Mouse (Mus musculus): ENCODE results near the gene Nacc2. TPM values are rescaled to one million over a fixed set of nuclear protein-coding genes. Genes with fewer than 3 reads are reported as not detected.

Gene Nacc2
- polyA plus RNA-seq, 1 experiment from 2014 or later, result 12.6 TPM

DNA sequence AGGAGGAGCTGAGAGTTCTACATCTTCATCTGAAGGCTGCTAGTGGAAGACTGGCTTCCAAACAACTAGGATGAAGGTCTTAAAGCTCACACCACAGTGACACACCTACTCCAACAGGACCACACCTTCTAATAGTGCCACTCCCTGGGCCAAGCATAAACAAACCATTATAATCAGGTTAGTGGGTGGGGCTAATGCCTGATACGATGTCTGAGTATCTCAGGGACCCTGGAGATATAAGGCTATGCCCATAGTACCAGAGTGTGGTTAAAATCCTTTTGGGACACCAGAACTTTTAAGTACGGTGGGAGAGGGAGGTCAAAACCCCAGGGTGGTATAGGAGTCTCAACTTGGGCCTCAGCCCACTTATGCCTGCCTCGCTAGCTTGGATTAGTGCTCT lies 80.4 kb downstream of the Nacc2 start:
- H3K4me2 ChIP-seq (replicated peaks; ENCODE audit: low read depth), result no peak overlapping the region
- no peaks in the 10 kb centered on the region for H3K9me3 ChIP-seq (ENCODE audit: control insufficient read depth, low read length)
- H3K36me3 ChIP-seq (ENCODE audit: control insufficient read depth, insufficient read depth, low read length), result no peaks in the 10 kb centered on the region
- 65% methylated on average over 3 of the region's 3 CpGs for WGBS
- no peak overlapping the region for H3K27ac ChIP-seq (replicated peaks)
- no peak overlapping the region for H3K4me3 ChIP-seq (ENCODE audit: low read depth, low read length)
- no peaks in the 10 kb centered on the region for H3K4me1 ChIP-seq (replicated peaks; ENCODE audit: control insufficient read depth, insufficient read depth)
- TF ChIP-seq CTCF (IDR thresholded peaks at IDR 0.05; ENCODE audit: low read depth) (no peak), EP300 (optimal IDR thresholded peaks at IDR 0.05) (no peak)
- no peaks in the 10 kb centered on the region for H3K27me3 ChIP-seq (ENCODE audit: control insufficient read depth, insufficient read depth, low read length)
- H3K9ac ChIP-seq (ENCODE audit: low read length), result no peak overlapping the region
- no peak for DNase-seq (ENCODE audit: low spot score)
- ATAC-seq (ENCODE audit: low FRiP score, low TSS enrichment), result peak; percentile 65

DNA sequence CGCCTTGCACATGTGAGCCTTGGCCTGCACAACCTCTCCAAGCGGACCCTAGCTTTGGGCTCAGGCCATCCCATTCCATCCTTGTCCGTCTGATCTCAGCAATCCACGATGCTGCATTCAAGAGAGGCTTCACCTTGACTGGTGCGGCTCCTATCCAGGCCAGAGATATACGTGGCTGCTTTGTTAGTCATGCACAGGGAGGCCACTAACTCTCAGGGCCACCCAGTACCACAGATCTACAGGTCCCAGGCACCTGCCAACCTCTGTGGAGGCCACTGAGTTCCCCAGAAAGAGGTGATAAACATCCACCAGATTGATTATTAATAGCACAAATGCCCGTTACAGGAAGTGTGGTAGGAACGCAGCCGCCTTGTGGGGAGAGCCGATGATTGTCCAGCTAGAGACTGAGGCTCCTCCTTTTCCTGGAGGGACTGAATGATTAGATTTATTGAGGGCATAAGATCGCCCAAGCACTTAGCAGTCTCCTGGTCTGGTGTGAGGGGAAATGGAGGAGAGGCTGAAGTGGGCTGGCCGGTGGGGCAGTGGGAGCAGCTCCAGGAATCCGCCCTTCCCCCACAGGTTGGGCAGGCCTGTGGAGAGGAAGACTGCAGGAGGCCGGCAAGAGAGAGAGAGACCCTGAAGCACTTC lies 81.7 kb downstream of the Nacc2 start:
- WGBS, result 45% methylated on average over 14 of the region's 14 CpGs
- Histone ChIP-seq H3K27me3 (ENCODE audit: control insufficient read depth, insufficient read depth, low read length) (no peaks in the 10 kb centered on the region), H3K36me3 (ENCODE audit: control insufficient read depth, insufficient read depth, low read length) (no peaks in the 10 kb centered on the region), H3K27ac (replicated peaks) (no peak overlapping the region), H3K9me3 (ENCODE audit: control insufficient read depth, low read length) (no peaks in the 10 kb centered on the region), H3K4me1 (replicated peaks; ENCODE audit: control insufficient read depth, insufficient read depth) (no peaks in the 10 kb centered on the region), H3K9ac (ENCODE audit: low read length) (peak overlapping the region; percentile 13; the same call in 1 of the 2 replicates), H3K4me3 (ENCODE audit: low read depth, low read length) (no peak overlapping the region), H3K4me2 (replicated peaks; ENCODE audit: low read depth) (no peak overlapping the region)
- TF ChIP-seq EP300 (optimal IDR thresholded peaks at IDR 0.05) (no peak), CTCF (IDR thresholded peaks at IDR 0.05; ENCODE audit: low read depth) (peak; percentile 30; the same call in 1 of the 2 replicates)
- DNase-seq (ENCODE audit: low spot score), result no peak
- ATAC-seq (ENCODE audit: low FRiP score, low TSS enrichment), result peak; percentile 43

DNA sequence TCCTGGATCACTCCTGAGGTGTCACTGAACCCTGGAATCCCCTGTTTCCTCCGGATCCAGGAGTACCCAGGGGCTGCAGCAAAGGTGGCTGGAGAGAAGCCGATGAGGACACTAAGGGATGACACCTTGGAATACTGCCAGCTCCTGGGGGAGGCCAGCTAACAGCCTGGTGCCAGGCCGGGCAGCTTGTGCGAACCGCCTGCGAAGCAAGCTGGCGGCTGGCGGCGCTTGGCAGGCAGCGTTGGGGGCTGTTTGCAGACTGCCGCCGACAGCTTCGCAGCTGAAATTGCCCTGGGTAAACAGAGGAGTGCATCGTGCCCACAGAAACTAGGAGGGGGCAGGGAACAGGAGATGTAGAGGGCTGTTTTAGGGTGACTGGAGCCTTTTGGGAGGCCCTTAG lies 83.1 kb downstream of the Nacc2 start:
- TF ChIP-seq EP300 (optimal IDR thresholded peaks at IDR 0.05) (no peak), CTCF (IDR thresholded peaks at IDR 0.05; ENCODE audit: low read depth) (no peak)
- H3K27me3 ChIP-seq (ENCODE audit: control insufficient read depth, insufficient read depth, low read length), result no peaks in the 10 kb centered on the region
- H3K4me2 ChIP-seq (replicated peaks; ENCODE audit: low read depth), result no peak overlapping the region
- no peak for ATAC-seq (ENCODE audit: low FRiP score, low TSS enrichment)
- peak; percentile 34 for DNase-seq (ENCODE audit: low spot score)
- no peaks in the 10 kb centered on the region for H3K36me3 ChIP-seq (ENCODE audit: control insufficient read depth, insufficient read depth, low read length)
- no peak overlapping the region for H3K9ac ChIP-seq (ENCODE audit: low read length)
- H3K9me3 ChIP-seq (ENCODE audit: control insufficient read depth, low read length), result no peaks in the 10 kb centered on the region
- no peaks in the 10 kb centered on the region for H3K4me1 ChIP-seq (replicated peaks; ENCODE audit: control insufficient read depth, insufficient read depth)
- H3K27ac ChIP-seq (replicated peaks), result no peak overlapping the region
- WGBS, result 41% methylated on average over 14 of the region's 14 CpGs
- no peak overlapping the region for H3K4me3 ChIP-seq (ENCODE audit: low read depth, low read length)

DNA sequence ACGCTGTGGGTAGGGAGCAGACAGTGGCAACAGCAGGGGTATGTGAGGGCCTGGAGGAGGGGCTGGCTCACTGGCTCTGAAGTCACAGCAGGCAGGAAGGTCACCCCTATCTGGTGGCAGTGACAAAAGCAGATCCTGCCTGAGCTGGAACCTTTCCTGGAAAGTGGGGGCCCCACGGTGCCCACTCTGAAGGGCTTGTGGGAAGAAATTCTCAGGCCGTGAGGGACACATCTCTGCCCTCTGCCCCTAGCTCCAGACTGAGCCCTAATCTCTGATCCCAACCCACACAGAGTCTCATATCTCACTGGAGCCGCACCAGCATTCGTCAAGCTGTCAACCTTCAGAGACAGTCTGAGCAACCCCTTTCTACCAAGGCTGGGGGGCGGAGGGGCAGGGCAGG lies 85.6 kb downstream of the Nacc2 start:
- Histone ChIP-seq H3K27ac (replicated peaks) (no peak overlapping the region), H3K9me3 (ENCODE audit: control insufficient read depth, low read length) (no peaks in the 10 kb centered on the region), H3K27me3 (ENCODE audit: control insufficient read depth, insufficient read depth, low read length) (no peaks in the 10 kb centered on the region), H3K36me3 (ENCODE audit: control insufficient read depth, insufficient read depth, low read length) (no peaks in the 10 kb centered on the region), H3K4me1 (replicated peaks; ENCODE audit: control insufficient read depth, insufficient read depth) (no peaks in the 10 kb centered on the region), H3K9ac (ENCODE audit: low read length) (no peak overlapping the region), H3K4me2 (replicated peaks; ENCODE audit: low read depth) (no peak overlapping the region), H3K4me3 (ENCODE audit: low read depth, low read length) (no peak overlapping the region)
- TF ChIP-seq EP300 (optimal IDR thresholded peaks at IDR 0.05) (no peak), CTCF (IDR thresholded peaks at IDR 0.05; ENCODE audit: low read depth) (no peak)
- ATAC-seq (ENCODE audit: low FRiP score, low TSS enrichment), result no peak
- no peak for DNase-seq (ENCODE audit: low spot score)
- WGBS, result 37% methylated on average over 6 of the region's 6 CpGs

DNA sequence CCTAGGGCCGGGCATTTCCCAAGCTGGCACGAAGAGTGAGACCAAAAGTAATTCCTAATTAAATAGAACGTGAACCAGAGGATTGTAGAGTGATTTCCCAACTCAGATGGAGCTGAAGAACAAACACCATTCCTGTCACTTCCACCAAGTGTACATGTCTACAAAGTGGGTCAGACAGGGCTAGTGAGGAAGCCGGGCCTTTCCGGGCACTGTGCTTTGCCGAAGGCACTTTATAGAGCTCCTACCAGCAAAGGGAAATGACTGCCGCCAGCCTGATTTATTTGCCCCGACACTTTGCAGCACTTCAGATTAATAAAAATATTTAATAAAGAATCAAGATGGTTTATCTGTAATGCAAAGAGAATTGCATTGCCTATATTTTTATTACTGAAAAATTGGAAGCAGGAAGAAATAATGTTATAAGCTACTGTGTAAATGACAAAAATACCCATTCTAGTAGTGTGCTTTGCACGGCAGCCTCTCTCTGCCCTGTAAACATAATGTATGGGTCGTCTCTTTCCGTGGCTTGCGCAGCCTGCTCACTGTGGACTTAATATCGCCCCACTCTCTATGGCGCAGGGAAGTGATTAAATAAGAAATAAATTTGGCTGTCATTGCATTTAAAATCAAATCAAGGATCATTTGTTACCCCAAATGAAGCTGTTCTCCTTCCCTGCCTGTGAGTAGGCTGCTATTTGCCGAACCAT lies 88.5 kb downstream of the Nacc2 start:
- WGBS, result 65% methylated on average over 15 of the region's 15 CpGs
- H3K9me3 ChIP-seq (ENCODE audit: control insufficient read depth, low read length), result no peaks in the 10 kb centered on the region
- H3K27ac ChIP-seq (replicated peaks), result no peak overlapping the region
- no peaks in the 10 kb centered on the region for H3K27me3 ChIP-seq (ENCODE audit: control insufficient read depth, insufficient read depth, low read length)
- H3K4me3 ChIP-seq (ENCODE audit: low read depth, low read length), result no peak overlapping the region
- DNase-seq (ENCODE audit: low spot score) (no peak), ATAC-seq (ENCODE audit: low FRiP score, low TSS enrichment) (no peak)
- H3K36me3 ChIP-seq (ENCODE audit: control insufficient read depth, insufficient read depth, low read length), result no peaks in the 10 kb centered on the region
- no peak overlapping the region for H3K4me2 ChIP-seq (replicated peaks; ENCODE audit: low read depth)
- no peaks in the 10 kb centered on the region for H3K4me1 ChIP-seq (replicated peaks; ENCODE audit: control insufficient read depth, insufficient read depth)
- H3K9ac ChIP-seq (ENCODE audit: low read length), result no peak overlapping the region
- TF ChIP-seq CTCF (IDR thresholded peaks at IDR 0.05; ENCODE audit: low read depth) (no peak), EP300 (optimal IDR thresholded peaks at IDR 0.05) (no peak)

DNA sequence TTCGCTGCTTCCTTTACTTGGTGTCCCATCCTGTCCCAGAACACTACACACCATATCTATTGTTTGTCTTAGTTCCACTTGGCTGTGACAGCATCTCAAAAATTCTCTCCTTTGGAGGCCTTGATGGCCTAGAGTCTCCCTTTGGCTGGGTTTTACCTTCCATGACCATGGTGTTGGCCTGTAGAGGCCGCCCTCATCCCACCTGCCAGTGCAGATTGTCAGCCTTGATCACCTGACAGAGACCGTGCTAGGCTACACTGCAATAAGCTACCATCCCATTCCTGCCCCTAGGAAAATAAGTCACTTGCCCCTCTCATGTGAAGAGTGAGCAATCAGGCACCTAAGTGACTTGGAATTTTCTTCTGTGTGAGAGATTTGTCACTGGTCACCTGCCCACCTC lies 92.7 kb downstream of the Nacc2 start:
- Histone ChIP-seq H3K27ac (replicated peaks) (no peak overlapping the region), H3K9ac (ENCODE audit: low read length) (no peak overlapping the region), H3K36me3 (ENCODE audit: control insufficient read depth, insufficient read depth, low read length) (no peaks in the 10 kb centered on the region), H3K9me3 (ENCODE audit: control insufficient read depth, low read length) (no peaks in the 10 kb centered on the region), H3K4me1 (replicated peaks; ENCODE audit: control insufficient read depth, insufficient read depth) (no peaks in the 10 kb centered on the region), H3K27me3 (ENCODE audit: control insufficient read depth, insufficient read depth, low read length) (no peaks in the 10 kb centered on the region), H3K4me3 (ENCODE audit: low read depth, low read length) (no peak overlapping the region), H3K4me2 (replicated peaks; ENCODE audit: low read depth) (no peak overlapping the region)
- TF ChIP-seq EP300 (optimal IDR thresholded peaks at IDR 0.05), result no peak
- TF ChIP-seq CTCF (IDR thresholded peaks at IDR 0.05; ENCODE audit: low read depth), result peak; percentile 72
- ATAC-seq (ENCODE audit: low FRiP score, low TSS enrichment), result 0 out of 2 replicates have a peak, but pooled peaks have one; percentile 51
- 41% methylated on average over 3 of the region's 3 CpGs for WGBS
- peak; percentile 44 for DNase-seq (ENCODE audit: low spot score)

Data from stomach, postnatal 0 days (tissue).